Mouse (Mus musculus) kidney, postnatal 14 days (tissue): ENCODE results near the gene Pbx1.
A peak's percentile ranks its signal among the peaks of the same experiment; 100 is the strongest.
"Not testable (repeated sequence)": the region's sequence is repeated elsewhere in the genome, so short reads cannot be mapped to it uniquely, and the experiment has no call there.

Source experiments
- DNase-seq: peaks from one replicate; pipeline ENCODE4 v3.0.0; 2022; ENCODE audit warnings: mixed read lengths

Gene Pbx1

DNA sequence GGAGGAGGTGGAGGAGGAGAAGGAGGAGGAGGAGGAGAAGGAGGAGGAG, at the start of gene Pbx1:
Gene Pbx1, minus strand, starts transcription at position 39 of the 49 bp plus-strand sequence.
- DNase-seq, result not testable (repeated sequence)

DNA sequence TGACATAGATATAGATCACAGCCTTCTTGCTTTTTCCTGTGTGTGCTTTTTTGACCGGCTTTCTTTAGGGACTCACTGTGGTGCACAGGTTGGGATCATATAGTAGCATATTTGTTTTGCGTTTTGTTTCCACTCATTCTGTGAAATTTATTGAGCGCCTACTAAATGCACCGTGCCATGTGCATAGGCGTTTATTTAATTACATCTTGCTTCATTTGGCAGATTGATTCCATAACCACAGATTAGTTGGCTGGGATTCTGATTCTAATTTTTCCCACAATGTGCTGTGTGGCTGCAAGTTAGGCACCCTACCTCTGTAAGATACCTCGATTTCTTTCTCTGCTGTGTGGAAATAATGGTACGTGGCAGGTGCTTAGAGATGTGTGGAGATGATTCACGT, 47.6 kb upstream of the Pbx1 start:
- no peak for DNase-seq

- no peak for DNase-seq
These were observed 46.8 kb upstream of the Pbx1 start for GRCm38 (mm10) chr1:168478829-168479228.

- no peak for DNase-seq
These were observed 44.8 kb upstream of the Pbx1 start for GRCm38 (mm10) chr1:168476917-168477316.

GRCm38 (mm10) chr1:168476216-168476897, 44.3 kb upstream of the Pbx1 start:
- DNase-seq, result peak; percentile 13

DNA sequence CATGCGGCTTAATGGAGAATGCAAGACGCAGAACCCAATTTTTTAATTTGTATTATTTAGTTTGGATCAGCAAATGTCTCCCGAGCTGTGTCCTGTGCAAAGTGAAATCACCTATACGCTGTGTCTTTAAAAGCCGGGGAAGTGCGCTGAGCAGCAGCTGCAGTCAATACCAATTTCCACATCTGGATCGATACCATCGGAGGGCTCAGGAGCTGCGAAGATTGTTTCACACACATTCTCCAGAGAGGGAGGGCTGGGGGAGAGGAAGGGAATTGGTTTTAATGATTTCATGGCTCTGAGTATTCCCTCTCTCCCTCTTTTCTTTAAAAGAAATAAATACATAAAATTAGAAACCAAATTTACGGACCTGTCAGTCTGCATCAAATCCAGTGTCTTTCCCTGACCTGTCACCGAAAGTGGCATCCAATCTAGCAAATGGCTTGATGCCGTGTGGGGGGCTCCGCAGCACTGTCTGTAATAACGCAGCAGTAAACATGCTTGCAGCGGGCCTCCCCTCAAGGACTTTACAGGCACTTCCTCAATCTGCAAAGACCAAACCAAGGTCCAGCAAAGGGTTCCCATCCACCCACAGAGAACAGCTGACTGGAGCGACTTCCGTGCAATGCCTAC, 43.6 kb upstream of the Pbx1 start:
- no peak for DNase-seq

DNA sequence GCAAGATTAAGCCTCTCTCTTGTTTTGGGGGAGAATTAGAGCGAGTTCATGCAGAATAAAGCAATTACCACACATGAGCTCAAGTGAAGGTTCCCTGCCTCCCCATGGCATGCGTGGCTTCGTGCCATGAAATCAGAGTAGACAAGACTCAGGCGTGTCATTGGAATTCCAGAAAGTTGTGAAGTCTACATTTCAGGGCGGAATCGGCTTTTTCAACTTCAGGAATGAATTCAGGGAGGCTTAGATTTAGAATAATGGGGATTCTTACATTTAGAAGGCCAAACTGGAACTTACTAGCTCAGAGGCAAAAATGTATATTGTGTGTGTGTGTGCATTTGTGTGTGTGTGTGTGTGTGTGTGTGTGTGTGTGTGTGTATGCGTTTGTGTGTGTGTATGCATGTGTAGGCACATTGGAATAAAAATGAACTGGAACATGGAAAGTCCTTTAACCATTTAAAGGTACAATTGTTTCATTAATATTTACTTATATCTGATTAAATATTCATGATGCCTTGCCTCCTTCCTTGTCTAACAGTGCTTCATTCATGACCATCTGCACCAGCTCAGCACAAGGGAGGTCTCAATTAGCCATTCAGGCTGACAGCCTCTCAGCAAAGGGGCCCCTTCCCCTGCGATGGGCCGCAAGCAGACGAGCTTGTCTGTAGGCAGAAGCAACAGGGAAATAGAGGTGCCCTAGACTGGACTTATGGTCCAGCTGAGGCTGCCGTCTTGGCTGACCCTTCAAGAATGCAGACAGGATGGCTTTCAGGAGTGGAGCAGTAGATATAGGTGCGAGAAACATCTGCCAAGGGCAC, 41.4 kb upstream of the Pbx1 start:
- no peak for DNase-seq

DNA sequence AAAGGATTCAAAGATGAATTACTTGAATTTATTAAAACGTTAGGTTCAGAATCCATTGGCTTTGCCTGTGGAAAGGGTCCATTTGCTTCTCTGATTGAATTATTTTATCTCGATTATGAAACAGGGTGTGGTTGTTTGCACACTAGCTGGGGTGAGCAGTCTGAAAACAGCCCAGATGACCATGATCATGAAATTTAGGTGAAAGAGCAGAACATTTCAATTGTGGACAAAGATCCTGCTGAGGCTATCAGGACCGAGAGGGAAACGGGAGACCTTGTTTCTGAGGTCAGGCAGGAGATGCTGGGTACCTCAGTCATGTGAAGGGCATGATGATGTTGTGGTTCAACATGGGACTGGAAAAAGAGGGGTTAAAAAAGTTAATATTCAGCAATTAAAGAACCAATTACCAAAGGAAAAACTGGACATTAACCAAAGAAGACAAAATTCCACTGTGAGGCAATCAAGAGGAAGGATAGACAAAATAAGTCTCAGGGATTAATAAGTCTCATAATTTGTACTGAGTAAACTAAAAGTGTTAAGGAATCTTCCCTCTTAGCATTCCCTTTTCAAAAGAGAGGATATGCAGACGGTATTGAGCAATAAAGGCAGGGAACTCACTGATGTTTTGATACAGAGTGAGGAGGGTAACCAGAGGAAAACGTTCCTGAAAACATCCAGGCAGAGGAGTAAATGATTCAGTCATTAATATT, 40.6 kb upstream of the Pbx1 start:
- no peak for DNase-seq

DNA sequence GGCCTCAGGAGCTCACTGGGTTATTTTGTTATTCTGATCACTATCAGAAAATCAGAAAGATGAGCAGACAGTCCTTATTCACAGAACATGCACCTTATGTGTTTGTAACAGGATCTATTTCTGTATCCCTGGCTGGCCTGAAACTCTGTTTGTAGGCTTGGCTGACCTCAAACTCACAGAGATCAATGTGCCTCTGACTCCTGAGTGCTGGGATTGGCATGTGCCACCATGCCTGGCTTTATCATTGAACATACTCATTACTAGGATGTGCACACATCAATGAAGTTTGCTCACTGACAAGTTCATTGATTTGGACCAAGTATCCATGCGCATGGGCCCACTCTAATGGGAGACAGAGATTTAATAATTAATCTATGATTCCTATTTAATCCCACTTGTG, 27.4 kb upstream of the Pbx1 start:
- DNase-seq, result no peak

DNA sequence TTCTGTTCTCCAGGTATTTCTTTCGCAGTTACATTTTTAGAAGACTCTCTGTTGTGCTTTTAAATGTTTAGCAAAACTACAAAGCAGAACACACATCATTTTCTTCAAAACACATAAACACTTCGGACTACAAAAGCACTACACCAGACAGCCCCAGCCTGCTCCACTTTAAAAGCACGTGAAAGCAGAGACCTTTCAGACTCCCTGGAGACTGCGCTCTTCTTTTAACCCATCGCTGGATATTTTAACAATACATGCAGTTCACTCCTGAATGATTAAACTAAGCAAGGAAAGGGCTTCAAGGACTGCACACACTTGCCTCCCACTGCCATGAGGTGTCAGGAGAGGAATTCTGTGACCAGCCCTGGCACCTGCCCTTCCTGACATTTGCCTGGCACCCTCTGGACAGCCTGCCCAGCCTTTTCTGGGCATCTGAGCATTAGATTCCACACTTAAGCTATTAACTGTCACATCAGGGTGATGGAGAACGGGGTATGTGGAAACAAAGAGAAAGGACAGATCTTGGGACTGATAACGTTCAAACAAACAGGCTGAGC, 25.2 kb upstream of the Pbx1 start:
- DNase-seq, result no peak

DNA sequence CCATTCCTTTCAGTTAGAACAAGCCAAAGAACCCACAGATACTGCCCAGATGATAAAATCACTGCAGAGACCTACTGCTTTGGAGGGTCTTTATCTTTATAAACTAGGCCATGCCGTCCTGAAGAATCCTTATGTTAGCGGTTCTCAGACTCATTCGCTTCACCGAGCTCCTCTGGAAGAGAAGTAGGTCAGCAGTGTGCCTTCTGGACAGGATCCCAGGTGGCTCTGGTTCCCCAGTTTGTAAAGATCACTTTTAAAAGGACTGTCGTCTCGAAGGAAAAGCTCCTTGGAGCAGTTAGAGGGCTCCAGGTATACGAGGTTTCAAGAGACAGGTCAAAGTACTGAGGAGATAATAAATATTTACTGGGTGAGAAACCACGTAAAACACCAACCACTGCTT, 23.1 kb upstream of the Pbx1 start:
- DNase-seq, result no peak

DNA sequence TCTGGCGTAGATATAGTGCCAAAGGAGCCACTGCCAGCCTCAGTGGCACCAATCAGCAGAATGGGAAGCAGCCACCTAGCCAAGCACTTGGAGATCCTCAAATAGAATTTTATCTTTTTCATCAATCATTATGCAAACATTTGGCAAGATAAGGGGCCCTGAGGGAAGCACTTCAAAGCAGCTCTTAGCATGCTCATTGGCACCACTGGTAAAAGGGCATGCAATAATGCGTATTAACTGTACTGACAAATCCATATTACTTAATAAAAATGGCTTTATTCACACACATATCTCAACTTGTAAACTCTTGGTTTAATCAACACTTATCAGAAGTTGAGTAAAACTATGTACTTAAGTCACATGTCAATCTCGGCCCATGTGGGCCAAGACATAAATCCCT, 1.6 kb upstream of the Pbx1 start:
- DNase-seq, result no peak

GRCm38 (mm10) chr1:168432281-168432725, 233 bp upstream of the Pbx1 start:
- peak; percentile 99 for DNase-seq

- DNase-seq, result no peak
These were observed 299 bp downstream of the Pbx1 start for GRCm38 (mm10) chr1:168431711-168432231.

GRCm38 (mm10) chr1:168430868-168431710, 981 bp downstream of the Pbx1 start:
- DNase-seq, result peak; percentile 64

- no peak for DNase-seq
These were observed 2.0 kb downstream of the Pbx1 start for GRCm38 (mm10) chr1:168429856-168430644.

DNA sequence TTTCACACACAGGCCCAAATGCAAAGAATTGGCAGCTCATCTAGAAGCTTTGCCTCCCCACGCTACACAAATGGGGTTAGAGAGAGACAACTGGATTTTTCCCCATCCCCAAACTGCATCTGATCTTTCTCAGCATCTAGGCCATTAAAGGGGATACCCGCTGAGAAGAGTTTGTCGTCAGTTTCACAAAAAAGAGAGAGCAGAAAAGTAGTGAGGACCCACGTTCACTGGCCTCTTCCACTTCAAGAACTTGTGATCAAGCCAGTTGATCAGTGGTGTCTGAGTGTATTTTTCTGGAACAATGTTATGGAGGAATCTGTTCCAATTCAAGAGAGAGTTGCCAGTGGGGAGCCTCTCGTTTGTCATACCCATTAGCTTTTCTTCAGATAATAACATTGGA, 2.7 kb downstream of the Pbx1 start:
- DNase-seq, result no peak

DNA sequence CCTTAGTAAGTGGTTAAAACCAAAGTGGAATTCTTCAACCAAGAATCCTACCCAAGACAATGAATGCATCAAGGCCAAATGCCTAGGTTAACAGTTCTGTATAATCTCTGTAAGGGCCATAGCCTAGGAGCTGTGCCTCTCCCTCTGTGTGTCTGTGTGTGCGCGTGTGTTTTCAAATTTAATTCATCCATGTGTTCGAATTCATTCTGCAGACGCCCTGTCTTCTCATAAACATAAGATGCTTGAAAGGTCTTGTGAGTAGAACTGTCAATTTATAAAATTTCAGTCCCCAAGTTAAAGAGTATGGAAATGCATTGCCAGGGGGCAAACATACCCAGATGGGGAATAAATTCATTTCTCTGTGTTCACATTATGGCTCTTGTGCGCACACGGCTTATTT, 3.8 kb downstream of the Pbx1 start:
- DNase-seq, result no peak

- DNase-seq, result no peak
These were observed 4.5 kb downstream of the Pbx1 start for GRCm38 (mm10) chr1:168427596-168427995.

GRCm38 (mm10) chr1:168426900-168427299, 5.2 kb downstream of the Pbx1 start:
- DNase-seq, result no peak

- no peak for DNase-seq
These were observed 5.8 kb downstream of the Pbx1 start for GRCm38 (mm10) chr1:168426281-168426680.
